Mouse (Mus musculus): ENCODE data around the gene Krt1. TPM values are rescaled to one million over a fixed set of nuclear protein-coding genes. Genes with fewer than 3 reads are reported as not detected.

Krt1 gene
- polyA plus RNA-seq, 1 experiment, result 5.3 TPM

GRCm38 (mm10) chr15:101866754-101867153 lies 16.2 kb upstream of the Krt1 start:
- WGBS, result 81% methylated on average over 7 of the region's 7 CpGs
- Histone ChIP-seq H3K4me3 (replicated peaks; ENCODE audit: insufficient read depth, low read depth, low read length) (no peak overlapping the region), H3K27me3 (ENCODE audit: control insufficient read depth, insufficient read depth, low read length) (no peaks in the 10 kb centered on the region), H3K4me1 (ENCODE audit: control insufficient read depth, insufficient read depth, low read length) (no peaks in the 10 kb centered on the region), H3K27ac (ENCODE audit: insufficient read depth, low read length) (no peak overlapping the region)
- no peak for DNase-seq
- TF ChIP-seq POLR2A (IDR thresholded peaks at IDR 0.05; ENCODE audit: borderline replicate concordance, insufficient read depth, low read length) (no peak), CTCF (IDR thresholded peaks at IDR 0.05; ENCODE audit: borderline replicate concordance, insufficient read depth, low read depth, low read length) (no peak)

- peaks cover 3% of the 10 kb centered on the region; the same call in 1 of the 2 replicates for H3K27me3 ChIP-seq (ENCODE audit: control insufficient read depth, insufficient read depth, low read length)
- no peak overlapping the region for H3K27ac ChIP-seq (ENCODE audit: insufficient read depth, low read length)
- TF ChIP-seq POLR2A (IDR thresholded peaks at IDR 0.05; ENCODE audit: borderline replicate concordance, insufficient read depth, low read length), result no peak
- peak; percentile 43; the same call in 1 of the 2 replicates for TF ChIP-seq CTCF (IDR thresholded peaks at IDR 0.05; ENCODE audit: borderline replicate concordance, insufficient read depth, low read depth, low read length)
- H3K4me3 ChIP-seq (replicated peaks; ENCODE audit: insufficient read depth, low read depth, low read length), result no peak overlapping the region
- no peak for DNase-seq
- H3K4me1 ChIP-seq (ENCODE audit: control insufficient read depth, insufficient read depth, low read length), result peaks cover 11% of the 10 kb centered on the region; the same call in 1 of the 2 replicates
- WGBS, result 54% methylated on average over 13 of the region's 13 CpGs
Measured at GRCm38 (mm10) chr15:101860421-101861130, 10.0 kb upstream of the Krt1 start.

GRCm38 (mm10) chr15:101859735-101860170 lies 9.2 kb upstream of the Krt1 start:
- H3K27ac ChIP-seq (ENCODE audit: insufficient read depth, low read length), result no peak overlapping the region
- peak in 1 of 2 experiments; percentile 31 for DNase-seq

GRCm38 (mm10) chr15:101858673-101859425 lies 8.3 kb upstream of the Krt1 start:
- Histone ChIP-seq H3K4me1 (ENCODE audit: control insufficient read depth, insufficient read depth, low read length) (peaks cover 11% of the 10 kb centered on the region; the same call in 1 of the 2 replicates), H3K4me3 (replicated peaks; ENCODE audit: insufficient read depth, low read depth, low read length) (no peak overlapping the region), H3K27me3 (ENCODE audit: control insufficient read depth, insufficient read depth, low read length) (peaks cover 3% of the 10 kb centered on the region; the same call in 1 of the 2 replicates), H3K27ac (ENCODE audit: insufficient read depth, low read length) (no peak overlapping the region)
- no peak for DNase-seq
- 34% methylated on average over 11 of the region's 11 CpGs for WGBS
- TF ChIP-seq POLR2A (IDR thresholded peaks at IDR 0.05; ENCODE audit: borderline replicate concordance, insufficient read depth, low read length) (no peak), CTCF (IDR thresholded peaks at IDR 0.05; ENCODE audit: borderline replicate concordance, insufficient read depth, low read depth, low read length) (no peak)

More at GRCm38 (mm10) chr15:101859735-101860170, 9.2 kb upstream of the Krt1 start:
- peak overlapping the region; percentile 33 for H3K4me3 ChIP-seq (replicated peaks; ENCODE audit: insufficient read depth, low read depth, low read length)
- 0% methylated on average over 24 of the region's 33 CpGs for WGBS
- TF ChIP-seq POLR2A (IDR thresholded peaks at IDR 0.05; ENCODE audit: borderline replicate concordance, insufficient read depth, low read length) (no peak), CTCF (IDR thresholded peaks at IDR 0.05; ENCODE audit: borderline replicate concordance, insufficient read depth, low read depth, low read length) (no peak)
- H3K4me1 ChIP-seq (ENCODE audit: control insufficient read depth, insufficient read depth, low read length), result peaks cover 11% of the 10 kb centered on the region; the same call in 1 of the 2 replicates
- H3K27me3 ChIP-seq (ENCODE audit: control insufficient read depth, insufficient read depth, low read length), result peaks cover 3% of the 10 kb centered on the region; the same call in 1 of the 2 replicates

GRCm38 (mm10) chr15:101856696-101857095 lies 6.1 kb upstream of the Krt1 start:
- WGBS, result 24% methylated on average over 5 of the region's 5 CpGs
- Histone ChIP-seq H3K4me3 (replicated peaks; ENCODE audit: insufficient read depth, low read depth, low read length) (no peak overlapping the region), H3K27ac (ENCODE audit: insufficient read depth, low read length) (no peak overlapping the region), H3K4me1 (ENCODE audit: control insufficient read depth, insufficient read depth, low read length) (peaks cover 11% of the 10 kb centered on the region; the same call in 1 of the 2 replicates), H3K27me3 (ENCODE audit: control insufficient read depth, insufficient read depth, low read length) (peaks cover 3% of the 10 kb centered on the region; the same call in 1 of the 2 replicates)
- DNase-seq, result peak; percentile 9 to 30
- TF ChIP-seq POLR2A (IDR thresholded peaks at IDR 0.05; ENCODE audit: borderline replicate concordance, insufficient read depth, low read length) (no peak), CTCF (IDR thresholded peaks at IDR 0.05; ENCODE audit: borderline replicate concordance, insufficient read depth, low read depth, low read length) (no peak)

- DNase-seq, result no peak
- peaks cover 3% of the 10 kb centered on the region; the same call in 1 of the 2 replicates for H3K27me3 ChIP-seq (ENCODE audit: control insufficient read depth, insufficient read depth, low read length)
- H3K4me3 ChIP-seq (replicated peaks; ENCODE audit: insufficient read depth, low read depth, low read length), result no peak overlapping the region
- no peak overlapping the region for H3K27ac ChIP-seq (ENCODE audit: insufficient read depth, low read length)
- H3K4me1 ChIP-seq (ENCODE audit: control insufficient read depth, insufficient read depth, low read length), result peaks cover 7% of the 10 kb centered on the region; the same call in 1 of the 2 replicates
- WGBS, result 72% methylated on average over 3 of the region's 3 CpGs
- no peak for TF ChIP-seq POLR2A (IDR thresholded peaks at IDR 0.05; ENCODE audit: borderline replicate concordance, insufficient read depth, low read length)
- TF ChIP-seq CTCF (IDR thresholded peaks at IDR 0.05; ENCODE audit: borderline replicate concordance, insufficient read depth, low read depth, low read length), result no peak
Measured at GRCm38 (mm10) chr15:101855732-101856131, 5.1 kb upstream of the Krt1 start.

GRCm38 (mm10) chr15:101854294-101854693 lies 3.7 kb upstream of the Krt1 start:
- peaks cover 1% of the 10 kb centered on the region; the same call in 1 of the 2 replicates for H3K27me3 ChIP-seq (ENCODE audit: control insufficient read depth, insufficient read depth, low read length)
- WGBS, result 34% methylated on average over 5 of the region's 5 CpGs
- H3K4me3 ChIP-seq (replicated peaks; ENCODE audit: insufficient read depth, low read depth, low read length), result no peak overlapping the region
- H3K27ac ChIP-seq (ENCODE audit: insufficient read depth, low read length), result no peak overlapping the region
- H3K4me1 ChIP-seq (ENCODE audit: control insufficient read depth, insufficient read depth, low read length), result peaks cover 7% of the 10 kb centered on the region; the same call in 1 of the 2 replicates
- no peak for DNase-seq
- TF ChIP-seq CTCF (IDR thresholded peaks at IDR 0.05; ENCODE audit: borderline replicate concordance, insufficient read depth, low read depth, low read length) (no peak), POLR2A (IDR thresholded peaks at IDR 0.05; ENCODE audit: borderline replicate concordance, insufficient read depth, low read length) (no peak)
